Mouse (Mus musculus) cerebellum, adult 2 months (tissue): ENCODE measurements around the gene Gm49383.

Experiments
- CTCF ChIP-seq: fragments of 200-500 bp; IDR thresholded peaks from 2 replicates; pipeline ENCODE4 v1.5.1; 2011; ENCODE audit warnings: low read depth, mild to moderate bottlenecking, control low read depth, low read length, moderate library complexity, borderline replicate concordance; ENCODE audit not compliant: insufficient read depth
- POLR2A ChIP-seq: fragments of 200-500 bp; IDR thresholded peaks from 2 replicates; pipeline ENCODE4 v1.6.1; 2011; ENCODE audit warnings: low read length, control low read depth, borderline replicate concordance; ENCODE audit not compliant: insufficient read depth

- TF ChIP-seq CTCF: no peak
- no peak; the same call in 1 of the 2 replicates for TF ChIP-seq POLR2A
These were observed 28.3 kb downstream of the Gm49383 start, which contains the start of gene Lrr1 for GRCm38 (mm10) chr12:69168461-69169106.
